Mouse (Mus musculus) lung, postnatal 0 days (tissue): Measurements from ENCODE around the gene Cnst. TPM values are rescaled to one million over a fixed set of nuclear protein-coding genes. Genes with fewer than 3 reads are reported as not detected.

Source experiments
- ATAC-seq: fragments of 200-750 bp; cut with Nextera tagmentation; 2 replicates; pipeline ENCODE4 v1.8.0; 2017; ENCODE audit warnings: moderate library complexity
- DNase-seq: peaks from one replicate; pipeline ENCODE4 v3.0.0-alpha.2; 2016; ENCODE audit warnings: low spot score
- H3K27ac ChIP-seq: fragments of 300-500 bp; sonication (generic); 2 replicates; pipeline ENCODE4 v1.5.1; 2014; ENCODE audit warnings: antibody characterized with exemption, mild to moderate bottlenecking, low read length, mixed read lengths
- H3K27me3 ChIP-seq: fragments of 300-500 bp; sonication (generic); replicated peaks from 2 replicates; pipeline ENCODE4 v1.6.1; 2014; ENCODE audit warnings: low read length, mixed read lengths; ENCODE audit not compliant: insufficient read depth
- H3K36me3 ChIP-seq: fragments of 300-500 bp; sonication (generic); 2 replicates; pipeline ENCODE4 v1.6.1; 2014; ENCODE audit warnings: low read length, mixed read lengths; ENCODE audit not compliant: insufficient read depth
- H3K4me1 ChIP-seq: fragments of 300-500 bp; sonication (generic); 2 replicates; pipeline ENCODE4 v1.6.1; 2014; ENCODE audit warnings: antibody characterized with exemption, low read depth, low read length, mixed read lengths; ENCODE audit not compliant: insufficient read depth
- H3K4me2 ChIP-seq: fragments of 300-500 bp; sonication (generic); replicated peaks from 2 replicates; pipeline ENCODE4 v1.6.1; 2014; ENCODE audit warnings: low read depth, mild to moderate bottlenecking, low read length, moderate library complexity, mixed read lengths
- H3K4me3 ChIP-seq: fragments of 300-500 bp; sonication (generic); 2 replicates; pipeline ENCODE4 v1.5.1; 2014; ENCODE audit warnings: low read depth, low read length
- H3K9ac ChIP-seq: fragments of 300-500 bp; sonication (generic); replicated peaks from 2 replicates; pipeline ENCODE4 v1.6.1; 2014; ENCODE audit warnings: low read depth, mild to moderate bottlenecking
- H3K9me3 ChIP-seq: fragments of 300-500 bp; sonication (generic); 2 replicates; pipeline ENCODE4 v1.6.1; 2016; ENCODE audit warnings: low read length, mixed read lengths
- CTCF ChIP-seq: IDR thresholded peaks from 2 replicates; pipeline ENCODE4 v1.5.1; 2016; ENCODE audit warnings: antibody characterized with exemption, mild to moderate bottlenecking
- EP300 ChIP-seq: IDR thresholded peaks from 2 replicates; pipeline ENCODE4 v1.6.1; 2016; ENCODE audit warnings: antibody characterized with exemption, mild to moderate bottlenecking, control low read depth
- WGBS: fragments of 180-500 bp; shearing (Covaris S2); extraction: QIAGEN DNeasy Blood & Tissue Kit; methylation state at CpG from one replicate; pipeline ENCODE4 v1.1.7; 2014; 5-methylcytosine and 5-hydroxymethylcytosine counted together
- polyA plus RNA-seq: library from polyadenylated mRNA; unstranded; fragments of >200 nt; fragmentation: Nextera tagmentation; extraction: Ambion mirVana; gene quantifications from 2 replicates; pipeline ENCODE4 v1.2.1, GENCODE M21; 2015

The Cnst gene
- polyA plus RNA-seq, 1 experiment from 2014 or later, result 16.8 TPM

GRCm38 (mm10) chr1:179584220-179584619, 38.0 kb downstream of the Cnst start:
- Histone ChIP-seq H3K27ac (no peak overlapping the region), H3K9me3 (no peaks in the 10 kb centered on the region), H3K4me1 (no peaks in the 10 kb centered on the region), H3K27me3 (no peaks in the 10 kb centered on the region), H3K9ac (no peak overlapping the region), H3K4me3 (no peak overlapping the region), H3K4me2 (no peak overlapping the region), H3K36me3 (no peaks in the 10 kb centered on the region)
- WGBS, result 87% methylated on average over 4 of the region's 4 CpGs
- no peak for DNase-seq
- TF ChIP-seq EP300, result no peak
- no peak for TF ChIP-seq CTCF
- no peak for ATAC-seq

GRCm38 (mm10) chr1:179585646-179586045, 39.5 kb downstream of the Cnst start:
- Histone ChIP-seq H3K27ac (no peak overlapping the region), H3K4me1 (no peaks in the 10 kb centered on the region), H3K36me3 (no peaks in the 10 kb centered on the region), H3K4me3 (no peak overlapping the region), H3K4me2 (no peak overlapping the region), H3K9ac (no peak overlapping the region), H3K27me3 (no peaks in the 10 kb centered on the region), H3K9me3 (no peaks in the 10 kb centered on the region)
- WGBS, result 86% methylated on average over 8 of the region's 9 CpGs
- no peak for DNase-seq
- TF ChIP-seq EP300 (no peak), CTCF (no peak)
- ATAC-seq, result no peak

GRCm38 (mm10) chr1:179586430-179587095, 40.4 kb downstream of the Cnst start:
- WGBS, result 55% methylated on average over 3 of the region's 3 CpGs
- TF ChIP-seq EP300, result no peak
- TF ChIP-seq CTCF, result no peak
- Histone ChIP-seq H3K36me3 (no peaks in the 10 kb centered on the region), H3K27ac (no peak overlapping the region), H3K4me3 (no peak overlapping the region), H3K27me3 (no peaks in the 10 kb centered on the region), H3K9ac (no peak overlapping the region), H3K9me3 (no peaks in the 10 kb centered on the region), H3K4me1 (no peaks in the 10 kb centered on the region), H3K4me2 (no peak overlapping the region)
- no peak for DNase-seq
- ATAC-seq, result no peak

- H3K4me1 ChIP-seq, result no peaks in the 10 kb centered on the region
- no peaks in the 10 kb centered on the region for H3K27me3 ChIP-seq
- no peak overlapping the region for H3K27ac ChIP-seq
- no peak overlapping the region for H3K4me3 ChIP-seq
- TF ChIP-seq EP300, result no peak
- no peak for TF ChIP-seq CTCF
- no peaks in the 10 kb centered on the region for H3K9me3 ChIP-seq
- H3K36me3 ChIP-seq, result no peaks in the 10 kb centered on the region; the same call in 1 of the 2 replicates
- no peak overlapping the region for H3K9ac ChIP-seq
- no peak for DNase-seq
- 69% methylated on average over 4 of the region's 4 CpGs for WGBS
- ATAC-seq, result no peak
- no peak overlapping the region for H3K4me2 ChIP-seq
Measured at GRCm38 (mm10) chr1:179588230-179588629, 42.1 kb downstream of the Cnst start.

GRCm38 (mm10) chr1:179591639-179592038, 45.5 kb downstream of the Cnst start:
- Histone ChIP-seq H3K4me2 (no peak overlapping the region), H3K9me3 (no peaks in the 10 kb centered on the region), H3K27ac (no peak overlapping the region), H3K27me3 (no peaks in the 10 kb centered on the region), H3K4me3 (no peak overlapping the region), H3K4me1 (no peaks in the 10 kb centered on the region), H3K9ac (no peak overlapping the region), H3K36me3 (no peaks in the 10 kb centered on the region; the same call in 1 of the 2 replicates)
- DNase-seq (no peak), ATAC-seq (no peak)
- WGBS, result 68% methylated on average over 12 of the region's 12 CpGs
- TF ChIP-seq CTCF, result no peak
- no peak for TF ChIP-seq EP300

GRCm38 (mm10) chr1:179592143-179592542, 46.0 kb downstream of the Cnst start:
- TF ChIP-seq CTCF, result no peak
- TF ChIP-seq EP300, result no peak
- Histone ChIP-seq H3K36me3 (no peaks in the 10 kb centered on the region; the same call in 1 of the 2 replicates), H3K9me3 (no peaks in the 10 kb centered on the region)

More at GRCm38 (mm10) chr1:179592143-179592542, 46.0 kb downstream of the Cnst start:
- ATAC-seq (no peak), DNase-seq (no peak)
- Histone ChIP-seq H3K27me3 (no peaks in the 10 kb centered on the region), H3K9ac (no peak overlapping the region), H3K4me1 (no peaks in the 10 kb centered on the region), H3K4me2 (no peak overlapping the region), H3K27ac (no peak overlapping the region), H3K4me3 (no peak overlapping the region)
- WGBS, result 90% methylated on average over 2 of the region's 2 CpGs
